Mouse (Mus musculus) c-Kit-positive CD71-positive TER-119-negative erythroid progenitor cells, embryonic 14.5 days (primary cell): ENCODE measurements around the gene Pfas.

Experiments
- DNase-seq: peaks from one replicate; pipeline ENCODE4 v3.0.0-alpha.2; 2013; ENCODE audit warnings: low read depth

Gene Pfas

DNA sequence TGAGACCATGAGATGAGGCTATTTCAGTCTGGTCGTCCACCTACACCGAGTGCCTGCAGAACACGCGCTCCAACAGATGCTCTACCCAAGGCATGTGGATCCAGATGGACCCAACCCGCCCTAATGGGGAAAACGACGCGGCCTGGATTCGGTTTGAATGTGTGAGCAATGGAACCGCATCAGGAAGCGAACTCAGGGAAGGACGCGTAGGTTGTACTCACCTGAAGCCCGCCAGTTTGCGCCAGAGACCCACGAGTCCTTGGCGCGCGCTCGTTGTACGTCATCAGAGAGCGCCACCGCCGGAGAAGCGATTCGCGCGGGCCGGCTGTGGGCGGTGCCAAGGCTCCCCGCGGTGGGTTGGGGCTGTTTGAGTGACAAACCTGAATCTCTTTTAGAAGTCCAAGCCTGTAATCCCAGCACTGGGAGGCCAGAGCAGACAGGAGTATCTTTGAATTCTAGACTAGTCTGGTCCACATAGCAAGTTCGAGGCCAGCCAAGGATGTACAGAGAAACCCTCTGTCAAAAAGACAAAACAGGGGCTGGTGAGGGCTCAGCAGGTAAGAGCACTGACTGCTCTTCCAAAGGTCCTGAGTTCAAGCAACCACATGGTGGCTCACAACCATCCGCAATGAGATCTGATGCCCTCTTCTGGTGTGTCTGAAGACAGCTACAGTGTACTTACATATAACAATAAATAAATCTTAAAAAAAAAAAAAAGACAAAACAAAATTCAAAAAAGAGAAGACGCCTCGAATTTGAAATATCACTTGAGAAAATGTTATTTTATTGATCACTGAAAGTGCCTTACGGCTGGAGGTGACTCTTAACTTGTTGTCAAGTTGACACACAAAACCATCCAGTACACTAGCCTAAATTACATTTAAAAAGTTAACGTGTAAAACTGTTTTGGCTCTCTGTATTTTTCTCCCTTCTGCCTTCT lies at the start of gene Pfas:
TSS of gene Pfas (minus strand) at position 279 of the 940 bp plus-strand sequence.
- DNase-seq: peak; percentile 94

DNA sequence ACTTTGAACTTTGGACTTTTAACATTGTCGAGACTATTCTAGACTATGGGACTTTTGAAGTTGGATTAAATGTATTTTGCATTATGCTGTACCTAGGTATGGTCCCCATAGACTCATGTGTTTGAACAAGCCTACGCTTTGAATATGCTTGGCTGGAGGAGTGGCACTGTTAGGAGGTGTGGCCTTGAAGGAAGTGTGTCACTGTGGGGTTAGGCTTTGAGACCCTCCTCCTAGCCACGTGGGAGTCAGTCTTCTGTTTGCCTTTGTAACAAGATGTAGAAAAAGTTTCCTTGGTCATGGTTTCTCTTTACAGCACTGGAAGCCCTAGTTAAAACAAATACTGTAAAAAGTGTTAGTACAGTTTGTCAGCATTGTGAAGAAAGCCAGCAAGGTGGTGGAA lies 45.6 kb upstream of the Pfas start:
- DNase-seq: no peak

DNA sequence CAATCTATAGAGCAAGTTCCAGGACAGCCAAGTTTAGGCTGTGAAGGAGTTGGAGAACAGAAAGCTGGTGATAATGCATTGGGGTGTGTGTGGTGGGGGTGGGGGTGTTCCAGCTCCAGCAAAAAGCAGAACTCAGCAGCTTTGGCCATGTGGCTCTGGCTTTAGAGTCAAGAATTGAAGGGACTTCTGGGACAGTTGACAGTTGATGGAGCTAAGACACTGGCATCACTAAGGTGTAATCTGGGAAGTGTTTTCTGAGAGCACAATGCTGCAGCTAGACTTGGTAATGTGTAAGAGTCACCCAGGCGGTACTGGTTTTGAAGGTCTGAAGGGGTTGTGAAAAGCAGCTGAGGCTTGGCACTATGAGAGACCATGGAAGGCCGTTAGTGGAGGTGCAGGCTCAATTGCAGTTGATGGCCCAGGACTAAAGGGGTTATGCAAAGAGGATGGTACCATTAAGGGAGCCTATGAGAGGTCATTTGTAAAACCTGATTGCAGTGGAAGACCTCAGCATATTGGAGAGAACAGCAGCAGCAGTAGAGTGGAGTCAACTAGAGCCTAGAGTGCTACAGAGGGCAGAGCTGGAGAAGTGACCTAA lies 44.7 kb upstream of the Pfas start:
- no peak for DNase-seq

DNA sequence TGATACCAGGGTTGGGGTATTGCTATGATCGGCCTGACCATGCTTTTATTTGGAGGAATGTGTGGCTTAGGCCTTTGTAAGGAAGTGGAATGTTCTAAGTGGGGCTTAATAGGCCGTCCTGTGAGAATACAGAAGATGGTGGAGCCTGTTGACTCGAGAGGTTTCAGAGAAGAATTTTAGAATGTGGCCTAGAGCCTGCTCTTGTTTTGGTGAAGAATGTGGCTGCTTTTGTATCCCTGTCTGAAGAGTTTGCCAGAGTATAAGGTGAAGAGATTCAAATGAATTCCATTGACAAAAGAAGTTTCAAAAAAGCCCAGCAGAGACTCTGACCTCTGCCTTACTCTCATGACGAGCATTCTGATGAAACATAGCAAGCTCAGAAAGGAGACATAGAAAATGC lies 43.5 kb upstream of the Pfas start:
- no peak for DNase-seq

DNA sequence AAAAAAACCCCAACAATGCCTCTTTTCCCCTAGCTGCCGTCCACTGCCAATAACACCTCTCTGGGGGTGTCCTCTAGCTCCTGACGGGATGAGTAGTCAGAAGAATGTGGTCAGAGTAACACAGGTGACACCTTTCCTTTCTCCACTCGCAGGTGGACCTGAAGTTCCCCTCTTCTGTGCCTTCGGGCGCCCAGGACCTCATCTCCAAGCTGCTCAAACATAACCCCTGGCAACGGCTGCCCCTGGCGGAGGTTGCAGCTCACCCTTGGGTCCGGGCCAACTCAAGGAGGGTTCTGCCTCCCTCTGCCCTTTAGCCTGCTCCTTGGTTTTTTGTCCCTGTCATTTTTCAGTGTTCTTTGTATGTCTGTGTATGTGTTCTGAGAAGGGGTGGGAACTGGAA lies 42.5 kb upstream of the Pfas start:
- DNase-seq: no peak

DNA sequence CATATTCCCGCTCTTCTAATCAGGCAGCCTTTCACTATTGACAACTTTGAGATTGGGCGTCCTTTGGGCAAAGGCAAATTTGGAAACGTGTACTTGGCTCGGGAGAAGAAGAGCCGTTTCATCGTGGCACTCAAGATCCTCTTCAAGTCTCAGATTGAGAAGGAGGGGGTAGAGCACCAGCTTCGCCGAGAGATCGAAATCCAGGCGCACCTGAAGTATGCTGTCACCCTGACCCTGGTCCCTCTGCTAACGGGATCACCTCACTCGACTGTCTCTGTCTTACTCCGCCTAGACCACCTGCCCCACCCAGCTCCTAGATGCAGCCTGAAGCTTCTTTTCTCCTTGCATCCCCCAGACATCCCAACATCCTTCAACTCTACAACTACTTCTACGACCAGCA lies 39.9 kb upstream of the Pfas start:
- DNase-seq: no peak

DNA sequence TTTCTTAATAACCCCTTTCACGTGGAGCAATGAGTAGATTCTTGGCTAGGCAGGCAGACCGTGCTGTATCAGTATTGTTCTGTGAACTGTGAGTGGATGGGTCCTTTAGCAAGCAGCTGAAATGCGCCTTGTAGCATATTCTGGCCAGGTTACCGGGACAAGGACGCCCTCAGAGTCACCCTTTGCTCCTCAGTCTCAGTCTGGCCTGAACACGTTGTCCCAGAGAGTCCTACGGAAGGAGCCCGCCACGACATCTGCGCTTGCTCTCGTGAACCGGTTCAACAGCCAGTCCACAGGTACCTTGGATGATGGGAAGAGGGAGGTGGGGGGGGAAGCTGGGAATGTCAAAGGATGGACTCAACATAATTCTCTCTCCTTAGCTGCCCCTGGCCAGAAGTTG lies 39.3 kb upstream of the Pfas start:
- no peak for DNase-seq

DNA sequence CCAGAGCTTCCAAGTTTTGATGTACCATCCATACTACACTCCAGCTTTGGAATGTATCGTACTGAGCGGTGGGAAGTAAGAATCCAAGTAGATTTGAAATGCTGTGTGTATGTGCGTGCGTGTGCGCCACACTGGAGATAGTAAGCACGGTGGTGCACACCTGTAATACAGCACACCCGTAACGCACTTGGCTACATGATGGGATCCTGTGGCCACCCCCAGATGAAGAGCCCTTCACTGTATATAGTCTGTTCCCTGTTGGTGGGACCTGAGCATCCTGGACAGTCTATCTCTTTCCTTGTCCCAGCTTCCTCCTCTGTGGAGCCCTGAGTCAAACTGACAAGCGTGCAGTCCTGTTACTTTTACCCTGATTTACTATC lies 38.1 kb upstream of the Pfas start:
- no peak for DNase-seq

DNA sequence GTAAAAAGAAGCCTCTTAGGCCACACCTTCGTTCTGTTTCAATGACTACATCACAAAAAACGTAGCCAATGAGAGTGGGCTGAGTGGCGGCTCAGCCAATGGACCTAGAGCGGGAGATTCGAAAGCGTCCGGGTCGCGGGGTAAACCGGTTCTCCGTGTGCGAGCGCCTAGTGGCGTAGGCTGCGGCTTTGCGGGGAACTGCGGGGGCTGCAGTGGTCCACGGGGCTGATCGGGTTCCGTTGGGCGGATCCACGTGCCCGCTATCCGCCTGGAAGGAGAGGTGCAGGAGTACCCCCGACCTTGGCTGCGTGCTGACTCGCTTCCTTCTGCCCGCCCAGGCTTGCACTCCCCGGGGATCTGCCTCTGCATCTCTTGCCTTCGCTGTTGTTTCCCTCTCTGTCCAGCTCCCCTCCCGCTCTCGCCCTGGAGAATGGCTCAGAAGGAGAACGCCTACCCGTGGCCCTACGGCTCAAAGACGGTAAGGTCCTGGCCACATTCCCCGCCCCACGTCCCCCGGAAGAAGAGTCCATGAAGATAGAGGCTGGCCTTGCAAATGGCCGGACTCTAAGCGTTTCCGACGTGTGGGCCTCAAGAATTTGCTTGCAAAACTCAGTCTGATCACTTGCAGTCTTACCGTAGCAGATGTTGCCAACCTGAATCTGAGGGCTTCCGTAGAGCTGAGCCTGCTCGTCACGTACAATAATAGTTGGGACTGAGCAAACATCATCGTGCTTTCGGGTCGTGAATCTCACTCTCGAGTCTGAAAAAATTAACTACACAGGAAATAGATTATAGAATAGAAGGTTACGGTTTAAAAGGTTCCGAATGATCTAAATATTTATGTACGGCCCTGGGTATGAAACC lies 37.5 kb upstream of the Pfas start, which contains the start of gene Aurkb:
TSS of gene Aurkb (plus strand) at position 117 of the 864 bp plus-strand sequence.
- DNase-seq: peak; percentile 93

DNA sequence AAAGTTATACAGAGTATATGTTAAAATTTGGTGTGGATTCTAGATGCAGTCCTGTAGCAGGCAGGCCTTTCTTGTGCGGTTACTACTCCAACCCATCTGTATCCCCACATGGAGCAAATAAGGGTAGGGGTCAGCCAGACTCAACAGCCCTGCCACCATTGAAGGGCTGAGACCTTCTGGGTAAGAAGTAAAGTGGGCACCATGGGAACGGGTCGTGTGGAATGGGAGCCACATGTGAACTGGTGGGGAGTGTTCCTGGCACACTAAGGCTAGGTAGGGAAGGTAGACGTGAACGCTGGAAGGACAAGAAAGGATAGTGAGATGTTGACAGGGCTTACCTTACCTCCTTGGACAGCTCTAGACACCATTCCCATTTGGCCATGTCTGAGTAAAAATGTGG lies 29.9 kb upstream of the Pfas start:
- DNase-seq: no peak

DNA sequence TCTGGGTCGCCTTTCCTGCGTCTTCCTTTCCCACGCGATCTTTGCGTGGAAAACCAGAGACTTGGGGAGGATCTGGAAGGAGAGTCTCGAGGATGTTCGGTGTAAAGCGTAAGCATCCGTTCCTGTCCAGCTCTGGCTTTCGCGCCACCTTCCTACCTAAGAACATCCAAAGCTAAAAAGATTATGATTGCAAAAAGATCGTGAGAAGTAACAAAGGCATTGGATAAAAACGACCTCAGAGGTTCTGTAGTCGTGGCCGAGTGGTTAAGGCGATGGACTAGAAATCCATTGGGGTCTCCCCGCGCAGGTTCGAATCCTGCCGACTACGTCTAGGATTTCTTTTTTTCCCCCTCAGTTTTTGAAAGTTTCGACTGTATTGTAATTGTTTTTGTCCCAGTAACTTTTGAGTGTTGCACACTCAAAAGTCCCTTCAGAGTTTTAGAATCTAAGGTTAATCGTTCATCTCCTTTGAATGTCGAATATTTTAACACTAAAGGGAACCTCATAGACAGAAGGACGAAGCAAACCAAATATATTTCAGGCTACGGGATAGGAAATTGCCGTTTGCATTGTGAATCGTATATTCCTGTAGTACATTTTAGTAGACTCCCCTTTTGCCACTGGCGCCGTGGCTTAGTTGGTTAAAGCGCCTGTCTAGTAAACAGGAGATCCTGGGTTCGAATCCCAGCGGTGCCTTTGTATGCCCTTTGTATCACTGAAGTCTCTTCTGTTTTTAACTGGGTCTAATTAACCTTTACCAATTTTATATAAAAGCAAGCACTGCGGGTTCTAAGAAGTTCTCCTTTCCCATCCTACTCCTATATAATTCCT lies 29.2 kb upstream of the Pfas start:
- DNase-seq: peak; percentile 84

DNA sequence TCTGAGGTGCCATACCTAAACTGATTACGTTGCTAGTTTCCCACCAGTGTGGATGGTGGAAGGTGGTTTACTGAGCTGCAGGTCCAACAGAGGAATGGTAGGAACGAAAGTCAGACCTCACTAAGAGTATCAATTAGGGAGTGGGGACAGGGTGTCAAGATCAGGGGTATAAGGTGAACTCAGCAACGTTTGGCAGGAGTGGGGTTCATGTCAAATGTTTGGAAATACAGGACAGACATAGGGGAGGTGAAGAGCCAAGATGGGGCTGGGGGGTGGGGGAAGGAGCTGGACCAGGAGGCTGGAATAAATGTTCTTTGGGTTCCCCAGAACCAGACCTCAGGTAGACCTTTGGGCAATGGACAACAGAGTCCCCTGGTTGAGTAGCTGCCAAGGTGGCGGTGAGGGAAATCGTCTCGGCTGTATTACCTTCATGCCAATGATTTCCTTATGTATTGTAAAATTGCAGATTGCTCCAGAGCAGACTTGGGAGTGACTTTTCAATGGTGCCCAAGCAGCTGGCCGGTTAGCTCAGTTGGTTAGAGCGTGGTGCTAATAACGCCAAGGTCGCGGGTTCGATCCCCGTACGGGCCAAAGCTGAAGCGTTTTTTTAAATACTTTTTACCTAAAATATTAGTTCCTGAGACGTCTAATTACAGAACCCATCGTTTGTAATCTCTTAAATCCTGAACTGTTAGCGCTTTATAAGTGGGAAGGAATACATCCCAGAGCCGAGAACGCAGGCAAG lies 28.4 kb upstream of the Pfas start:
- DNase-seq: no peak

DNA sequence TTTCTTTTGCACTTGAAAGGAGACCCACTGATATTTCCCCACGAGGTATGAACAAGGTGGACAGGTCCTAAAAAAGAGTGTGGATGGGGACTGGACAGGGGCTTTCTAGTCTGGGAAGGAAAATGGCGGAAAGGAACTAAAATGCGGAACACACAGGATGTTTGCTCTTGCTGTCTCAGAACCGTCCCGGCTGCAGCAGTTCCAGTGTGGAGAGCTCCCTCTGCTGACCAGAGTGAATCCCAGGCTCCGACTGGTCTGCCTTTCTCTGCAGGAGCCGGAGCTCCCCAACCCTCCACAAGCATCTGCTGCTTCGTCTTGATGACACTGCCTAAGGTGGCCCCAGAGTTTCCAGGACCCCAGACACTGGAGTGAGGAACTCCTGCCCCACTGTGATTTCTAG lies 27.6 kb upstream of the Pfas start:
- peak; percentile 87 for DNase-seq

DNA sequence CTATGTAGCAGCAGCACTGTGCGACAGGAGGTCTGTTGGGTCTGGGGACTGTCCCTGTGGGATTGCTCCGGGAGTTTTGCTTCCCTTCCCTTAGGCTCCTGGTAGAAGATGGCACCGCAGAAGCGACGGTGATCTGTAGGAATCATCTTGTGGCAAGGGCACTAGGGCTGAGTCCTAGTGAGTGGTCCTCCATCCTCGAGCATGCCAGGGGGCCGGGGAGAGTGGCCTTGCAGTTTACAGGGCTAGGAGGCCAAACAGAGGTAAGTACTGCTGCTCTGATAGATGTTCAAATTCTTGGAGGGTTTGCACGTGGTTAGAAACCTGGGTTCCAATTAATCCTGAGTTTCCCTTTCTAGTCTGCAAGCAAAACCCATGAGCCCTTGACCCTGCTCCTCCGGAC lies 27.2 kb upstream of the Pfas start:
- DNase-seq: no peak

DNA sequence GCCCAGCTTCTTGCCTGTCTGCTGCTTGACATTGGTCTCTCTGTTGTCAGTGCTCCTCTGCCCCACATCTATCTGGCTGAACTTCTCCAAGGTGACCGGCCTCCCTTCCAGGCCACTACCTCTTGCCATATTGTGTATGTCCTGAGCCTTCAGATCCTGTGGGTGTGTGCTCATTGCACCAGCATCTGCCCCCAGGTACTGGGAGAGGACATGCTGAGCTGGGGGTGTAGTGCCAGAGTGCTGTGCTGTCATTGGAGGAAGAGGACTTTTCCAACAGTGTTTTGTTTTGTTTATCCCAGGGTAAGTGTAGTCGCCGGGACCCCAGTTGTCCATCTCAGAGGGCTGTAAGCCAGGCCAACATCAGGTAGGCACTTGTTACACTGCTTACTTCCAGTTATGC lies 26.3 kb upstream of the Pfas start:
- no peak for DNase-seq

DNA sequence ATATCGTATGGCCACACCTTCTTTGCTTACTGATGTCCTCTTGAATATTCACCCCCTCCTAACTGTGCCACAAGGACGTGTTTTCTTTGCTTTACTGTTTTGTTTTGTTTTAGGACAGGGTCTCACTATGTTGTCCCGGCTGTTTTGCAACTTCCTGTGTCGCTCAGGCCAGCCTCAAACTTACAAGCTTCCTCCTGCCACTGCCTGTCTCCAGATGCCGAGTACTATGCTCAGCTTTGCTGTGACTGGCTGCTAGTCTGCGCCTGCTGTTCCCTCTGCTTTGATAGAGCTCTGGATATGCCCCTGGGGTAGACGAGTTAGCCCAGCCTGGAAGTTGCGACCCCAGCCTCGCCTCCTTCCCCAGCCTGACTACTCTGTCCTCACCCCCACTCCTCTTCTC lies 25.3 kb upstream of the Pfas start:
- no peak for DNase-seq

DNA sequence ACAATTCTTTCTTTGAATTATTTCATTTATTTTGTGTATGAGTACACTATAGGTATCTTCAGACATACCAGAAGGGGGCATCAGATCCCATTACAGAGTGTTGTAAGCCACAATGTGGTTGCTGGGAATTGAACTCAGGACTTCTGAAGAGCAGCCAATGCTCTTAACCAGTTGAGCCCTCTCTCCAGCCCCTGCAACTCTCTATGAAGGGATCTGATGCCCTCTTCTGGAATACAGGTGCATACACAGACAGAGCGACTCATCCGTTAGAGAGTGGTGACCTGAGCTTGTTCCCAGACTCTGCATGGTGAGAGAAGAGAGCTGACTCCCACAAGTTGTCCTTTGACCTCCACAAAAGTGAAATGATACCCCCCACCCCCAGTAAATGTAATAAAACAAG lies 20.5 kb upstream of the Pfas start:
- no peak for DNase-seq

DNA sequence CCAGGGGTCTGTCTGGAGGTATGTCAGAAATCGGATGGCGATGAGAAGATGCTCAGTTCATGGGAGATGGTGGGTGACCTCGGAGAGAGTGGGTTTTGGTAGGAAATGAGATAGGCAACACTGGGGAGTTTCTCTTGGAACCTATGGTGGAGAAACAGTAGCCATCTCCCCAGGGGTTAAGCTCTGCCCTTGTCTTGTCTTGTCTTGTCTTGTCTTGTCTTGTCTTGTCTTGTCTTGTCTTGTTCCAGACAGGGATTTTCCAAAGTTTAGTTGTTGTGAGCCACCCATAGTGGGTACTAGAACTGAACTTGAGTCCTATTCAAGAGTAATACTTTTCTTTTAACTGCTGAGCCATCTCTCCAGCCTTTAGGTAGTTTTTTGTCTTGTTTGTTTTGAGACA lies 18.3 kb upstream of the Pfas start:
- DNase-seq: no peak

DNA sequence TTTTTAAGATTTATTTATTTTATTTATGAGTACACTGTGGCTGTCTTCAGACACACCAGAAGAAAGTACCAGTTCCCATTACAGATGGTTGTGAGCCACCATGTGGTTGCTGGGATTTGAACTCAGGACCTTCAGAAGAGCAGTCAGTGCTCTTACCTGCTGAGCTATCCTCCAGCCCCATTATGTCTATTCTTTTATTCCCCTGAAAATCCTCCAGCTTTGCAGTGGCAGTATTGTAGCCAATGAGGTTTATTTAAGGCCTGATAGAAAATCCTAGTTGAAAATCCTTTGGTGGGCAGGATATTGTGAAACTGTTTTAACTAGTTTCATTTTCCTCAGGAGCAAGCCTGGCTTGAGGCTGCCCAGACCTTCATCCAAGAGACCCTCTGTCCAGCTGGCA lies 12.4 kb upstream of the Pfas start:
- DNase-seq: no peak

DNA sequence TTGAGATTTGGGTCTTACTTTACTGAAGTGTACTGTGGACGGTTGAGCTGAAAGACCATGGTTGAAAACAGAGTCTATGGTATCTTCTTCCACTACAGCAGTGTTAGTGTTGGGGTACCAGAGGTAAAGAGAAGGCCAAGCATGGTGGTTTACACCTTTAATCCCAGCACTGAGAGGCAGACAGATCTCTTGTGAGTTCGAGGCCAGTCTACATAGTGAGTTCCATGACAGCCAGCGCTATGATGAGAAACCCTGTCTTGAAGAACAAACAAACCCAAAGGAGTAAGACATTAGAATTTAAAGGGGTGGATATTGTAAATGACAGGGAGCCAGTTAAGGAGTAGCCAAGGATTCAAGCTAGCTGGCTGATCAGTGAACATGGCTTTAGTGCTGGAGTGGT lies 8.5 kb upstream of the Pfas start:
- DNase-seq: no peak
